Mouse (Mus musculus) lung, adult 18-20 months (tissue): ENCODE results near the gene Hist1h2bm.
"Not testable (repeated sequence)": the region's sequence is repeated elsewhere in the genome, so short reads cannot be mapped to it uniquely, and the experiment has no call there.

Experiments used
- DNase-seq, 2 experiments: peaks; one replicate each; pipeline ENCODE4 v3.0.0; 2022; ENCODE audit warnings: mixed read lengths in 2 of 2

The Hist1h2bm gene

GRCm38 (mm10) chr13:21729544-21729943 is 7.7 kb downstream of the Hist1h2bm start:
- no peak for DNase-seq

- no peak for DNase-seq
Observed at GRCm38 (mm10) chr13:21733466-21733865, 11.6 kb downstream of the Hist1h2bm start.

DNA sequence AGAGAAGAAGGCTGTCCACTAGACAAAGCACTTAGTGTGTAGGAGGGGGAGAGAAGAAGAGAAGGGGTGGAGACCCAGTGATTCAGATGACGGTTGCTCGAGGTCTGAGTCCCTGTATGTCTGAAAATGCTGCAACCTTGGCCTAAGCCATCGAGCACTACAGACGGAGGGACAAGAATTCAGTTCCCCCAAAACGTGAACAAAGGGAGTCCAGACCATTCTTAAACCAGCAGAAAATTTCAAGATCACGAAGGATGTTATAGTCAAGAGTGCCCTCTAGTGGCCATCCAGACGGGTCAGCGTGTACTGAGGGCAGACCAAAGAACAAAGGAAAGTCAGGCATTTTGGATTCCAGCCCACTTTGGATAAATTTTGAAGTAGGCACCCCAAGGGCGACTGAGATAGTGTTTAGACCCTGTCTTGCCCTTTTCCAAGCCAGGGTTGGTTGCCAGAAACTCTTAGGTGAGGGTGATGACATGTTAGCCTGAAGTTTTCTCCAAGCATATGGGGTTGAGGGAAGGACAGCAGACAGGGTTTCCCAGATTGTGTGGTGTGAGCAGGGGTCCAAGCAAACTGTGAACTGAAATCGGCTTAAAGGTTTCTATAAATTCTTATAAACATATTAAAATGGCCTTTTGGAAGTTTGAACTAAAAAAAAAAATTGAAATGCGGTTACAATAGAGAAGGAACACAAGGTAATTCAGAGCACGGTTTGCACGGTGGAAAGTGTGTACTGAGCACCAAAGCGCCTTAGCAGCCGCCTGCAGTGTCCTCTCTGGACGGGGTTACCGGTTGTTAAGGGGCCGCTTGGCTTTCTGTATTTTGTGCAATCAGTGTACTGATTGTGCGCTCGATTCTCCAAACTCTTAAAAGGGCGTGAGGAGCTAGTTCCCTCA is 12.4 kb downstream of the Hist1h2bm start:
- DNase-seq: peak; percentile 62 to 82

DNA sequence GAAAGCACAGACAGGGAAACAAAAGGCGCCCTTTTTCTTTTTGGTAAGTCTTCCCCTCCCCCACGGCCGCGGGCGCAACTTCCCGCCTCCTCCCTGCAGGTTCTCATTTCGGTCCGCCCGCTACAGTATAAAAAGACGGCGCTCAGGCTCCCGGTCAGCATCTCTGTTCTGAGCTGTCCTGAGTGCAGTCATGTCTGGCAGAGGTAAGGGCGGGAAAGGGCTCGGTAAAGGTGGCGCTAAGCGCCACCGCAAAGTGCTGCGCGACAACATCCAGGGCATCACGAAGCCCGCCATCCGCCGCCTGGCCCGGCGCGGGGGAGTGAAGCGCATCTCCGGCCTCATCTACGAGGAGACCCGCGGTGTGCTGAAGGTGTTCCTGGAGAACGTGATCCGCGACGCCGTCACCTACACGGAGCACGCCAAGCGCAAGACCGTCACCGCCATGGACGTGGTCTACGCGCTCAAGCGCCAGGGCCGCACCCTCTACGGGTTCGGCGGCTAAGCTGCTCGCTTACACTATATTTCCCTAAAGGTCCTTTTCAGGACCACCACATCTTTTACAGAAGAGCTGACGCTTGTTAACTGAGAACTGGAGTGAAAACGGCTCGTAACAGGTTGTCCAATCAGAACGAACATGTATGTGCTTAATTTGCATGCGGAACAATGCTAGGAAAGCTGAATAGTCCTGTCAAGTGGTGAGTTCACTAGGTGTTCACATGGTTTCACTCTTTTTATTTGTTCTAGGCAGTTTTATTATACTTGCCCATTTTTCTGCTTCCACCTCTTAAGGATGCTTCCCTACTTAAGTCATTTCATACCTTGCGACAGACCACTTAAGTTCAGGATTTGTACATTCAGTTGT is 13.3 kb downstream of the Hist1h2bm start, which contains the start of gene Hist1h4j:
Gene Hist1h4j (plus strand): TSS at position 159 of the 862 bp plus-strand sequence.
- DNase-seq: peak; percentile 50 to 57

DNA sequence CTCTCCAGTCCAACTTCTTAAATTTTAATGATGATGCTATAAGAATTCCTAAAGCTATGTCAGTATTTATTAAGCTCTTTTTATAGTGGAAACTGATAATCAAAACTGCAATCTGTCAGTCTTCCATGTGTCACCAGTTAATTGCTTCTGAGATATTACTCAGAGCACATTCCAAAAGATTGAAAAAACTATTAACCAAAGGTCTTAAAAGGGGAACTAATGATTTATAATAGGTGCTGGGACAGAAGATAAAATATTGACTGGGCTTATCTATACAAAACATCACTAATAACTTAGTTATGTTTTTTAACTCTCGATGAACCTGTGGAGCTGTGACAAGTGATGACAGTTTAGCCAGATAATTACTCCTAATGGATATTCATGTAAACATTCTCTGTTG is 23.2 kb downstream of the Hist1h2bm start:
- DNase-seq: no peak

DNA sequence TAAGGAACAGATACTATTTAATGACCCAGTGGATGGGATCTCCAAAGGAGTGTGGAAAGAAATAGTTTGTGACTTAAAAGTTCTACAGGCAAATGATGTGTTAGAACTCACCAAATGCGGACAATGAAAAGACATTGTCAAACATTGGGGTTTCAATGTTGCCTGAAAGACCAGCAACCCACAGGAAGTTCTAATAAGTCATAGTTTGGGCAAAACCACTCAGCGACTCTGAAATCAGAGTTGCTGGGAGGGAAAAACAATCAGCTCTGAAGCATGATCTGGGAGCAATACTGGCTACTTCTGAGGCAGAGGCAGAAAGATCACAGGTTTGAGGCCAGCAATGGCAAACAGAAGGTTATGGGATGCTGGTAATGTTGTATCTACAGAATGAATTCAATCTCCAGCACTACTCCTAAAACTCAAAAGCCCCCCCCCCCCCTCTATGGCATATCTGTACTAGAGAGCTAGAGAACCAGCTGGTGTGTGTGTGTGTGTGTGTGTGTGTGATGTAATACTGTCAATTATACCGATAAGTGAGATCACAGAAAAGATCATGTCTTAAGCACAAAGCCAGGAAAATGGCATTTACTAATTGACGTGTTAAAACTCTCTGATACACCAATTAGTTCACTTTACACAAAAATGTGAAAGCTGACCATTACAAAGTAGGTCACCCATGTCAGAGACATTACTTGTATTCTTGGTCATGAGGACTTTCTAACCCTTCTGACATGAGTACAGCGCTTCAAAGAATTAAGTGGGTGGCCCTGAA is 27.7 kb downstream of the Hist1h2bm start:
- no peak for DNase-seq

GRCm38 (mm10) chr13:21750159-21751017 is 28.5 kb downstream of the Hist1h2bm start, which contains the start of gene Hist1h4k:
TSS of gene Hist1h4k (minus strand) at chr13:21750505.
- DNase-seq: peak; percentile 78 to 84

GRCm38 (mm10) chr13:21751417-21751816 is 29.6 kb downstream of the Hist1h2bm start:
- DNase-seq: no peak

- DNase-seq: no peak
Observed at GRCm38 (mm10) chr13:21751827-21752226, 30.0 kb downstream of the Hist1h2bm start.

DNA sequence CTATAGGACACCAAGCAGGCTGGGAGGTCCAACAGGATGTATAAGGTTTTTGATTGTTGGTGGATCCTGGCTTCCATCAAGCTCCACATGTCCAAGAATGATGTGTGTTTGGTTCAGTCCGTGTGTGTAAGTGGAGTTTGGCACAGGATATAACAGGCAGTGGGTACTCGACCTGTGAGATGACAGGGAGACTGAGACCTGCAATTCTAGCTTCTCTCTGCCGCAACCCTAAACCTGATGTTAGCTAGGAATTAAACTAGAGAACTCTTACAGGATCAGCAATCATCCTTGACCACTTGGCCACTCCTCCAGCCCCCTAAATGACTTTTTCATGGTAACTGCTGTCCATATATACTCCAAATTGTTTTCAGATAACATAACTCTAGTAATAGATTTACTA is 30.5 kb downstream of the Hist1h2bm start:
- DNase-seq: no peak

- no peak for DNase-seq
Observed at GRCm38 (mm10) chr13:21753051-21753523, 31.2 kb downstream of the Hist1h2bm start.

DNA sequence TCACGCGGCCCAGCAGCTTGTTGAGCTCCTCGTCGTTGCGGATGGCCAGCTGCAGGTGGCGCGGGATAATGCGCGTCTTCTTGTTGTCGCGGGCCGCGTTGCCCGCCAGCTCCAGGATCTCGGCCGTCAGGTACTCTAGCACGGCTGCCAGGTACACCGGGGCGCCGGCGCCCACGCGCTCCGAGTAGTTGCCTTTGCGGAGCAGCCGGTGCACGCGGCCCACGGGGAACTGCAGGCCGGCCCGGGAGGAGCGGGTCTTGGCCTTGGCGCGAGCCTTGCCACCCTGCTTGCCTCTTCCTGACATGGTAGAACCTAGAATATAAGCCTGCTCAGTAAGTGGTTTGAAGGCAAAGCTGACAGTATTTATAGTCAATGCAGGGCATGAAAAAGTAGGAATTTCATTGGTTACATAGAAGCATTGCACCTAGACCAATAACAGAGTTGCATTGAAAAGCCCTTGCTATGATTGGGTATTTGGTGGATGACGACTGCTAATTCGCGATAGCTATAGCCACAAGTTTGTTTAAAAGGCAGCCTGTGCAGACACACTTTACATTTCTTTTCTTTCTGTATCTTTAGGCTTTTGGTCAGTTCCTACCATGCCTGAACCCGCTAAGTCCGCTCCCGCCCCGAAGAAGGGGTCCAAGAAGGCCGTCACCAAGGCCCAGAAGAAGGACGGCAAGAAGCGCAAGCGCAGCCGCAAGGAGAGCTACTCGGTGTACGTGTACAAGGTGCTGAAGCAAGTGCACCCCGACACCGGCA is 31.9 kb downstream of the Hist1h2bm start, which contains the start of the genes Hist1h2ak and Hist1h2bn:
Gene Hist1h2ak (minus strand): TSS at position 304 of the 762 bp plus-strand sequence.
Gene Hist1h2bn (plus strand): TSS at position 600 of the 762 bp plus-strand sequence.
- peak; percentile 18 to 59 for DNase-seq

GRCm38 (mm10) chr13:21754294-21755001 is 32.6 kb downstream of the Hist1h2bm start:
- not testable (repeated sequence) for DNase-seq

- DNase-seq: no peak
Observed at GRCm38 (mm10) chr13:21755707-21756106, 33.9 kb downstream of the Hist1h2bm start.
